Mouse (Mus musculus): ENCODE measurements around the gene Prkab2. TPM values are rescaled to one million over a fixed set of nuclear protein-coding genes. Genes with fewer than 3 reads are reported as not detected.

Gene Prkab2
- polyA plus RNA-seq, 1 experiment from 2014 or later = 5.0 TPM

DNA sequence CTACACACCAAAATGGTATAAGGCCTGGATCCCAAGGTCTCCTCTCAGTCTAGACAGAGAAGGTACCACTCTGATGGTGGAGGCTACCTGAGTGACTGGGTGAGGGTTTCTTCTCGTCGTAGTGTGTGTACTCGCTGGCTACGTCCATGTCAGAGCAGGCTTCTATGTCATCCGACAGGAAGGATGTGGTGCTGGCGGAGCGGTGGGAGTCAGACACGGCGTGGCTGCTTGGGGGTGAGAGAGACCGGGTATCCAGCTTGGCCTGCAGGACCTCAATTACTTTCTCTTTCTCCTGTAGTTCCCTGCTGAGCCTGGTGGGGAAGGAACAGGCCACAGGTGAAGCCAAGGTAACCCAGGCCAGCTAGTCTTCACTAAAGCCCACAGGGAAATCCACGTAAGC is 52.1 kb downstream of the Prkab2 start:
- no peaks in the 10 kb centered on the region for H3K4me1 ChIP-seq (replicated peaks; ENCODE audit: control insufficient read depth, insufficient read depth, low read length)
- no peaks in the 10 kb centered on the region for H3K9me3 ChIP-seq (ENCODE audit: control insufficient read depth, low read length)
- no peak overlapping the region for H3K4me3 ChIP-seq (ENCODE audit: low read depth, low read length)
- no peaks in the 10 kb centered on the region for H3K27me3 ChIP-seq (ENCODE audit: control insufficient read depth, insufficient read depth, low read length)
- no peak overlapping the region for H3K4me2 ChIP-seq (replicated peaks; ENCODE audit: low read depth, low read length)
- H3K36me3 ChIP-seq (ENCODE audit: control insufficient read depth, insufficient read depth, low read length) = no peaks in the 10 kb centered on the region
- DNase-seq (ENCODE audit: low spot score) (no peak), ATAC-seq (ENCODE audit: low FRiP score) (no peak)
- no peak overlapping the region for H3K9ac ChIP-seq (ENCODE audit: low read depth, low read length)
- no peak overlapping the region for H3K27ac ChIP-seq (ENCODE audit: low read depth, low read length)
- WGBS = 90% methylated on average over 11 of the region's 11 CpGs

DNA sequence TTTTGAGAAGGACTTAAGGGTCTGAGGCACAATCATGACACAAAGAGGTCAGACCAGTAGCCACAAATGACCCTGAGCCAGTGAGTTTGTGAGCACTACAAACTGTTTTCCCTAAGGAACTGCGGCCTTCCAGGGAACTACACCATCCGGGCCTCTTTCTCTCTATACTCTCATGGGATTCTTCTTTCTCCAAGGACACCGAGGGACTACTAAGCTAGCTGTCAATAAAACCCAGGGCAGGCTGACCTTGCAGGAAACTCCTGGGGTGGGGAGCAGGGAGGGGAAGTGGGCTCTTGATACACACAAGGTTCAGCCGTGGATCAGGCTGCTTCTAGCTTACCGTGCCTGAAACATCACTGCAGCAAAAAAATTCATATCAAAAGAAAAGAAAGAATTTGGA is 52.9 kb downstream of the Prkab2 start:
- H3K9me3 ChIP-seq (ENCODE audit: control insufficient read depth, low read length) = no peaks in the 10 kb centered on the region
- no peak for DNase-seq (ENCODE audit: low spot score)
- H3K4me2 ChIP-seq (replicated peaks; ENCODE audit: low read depth, low read length) = no peak overlapping the region
- H3K4me1 ChIP-seq (replicated peaks; ENCODE audit: control insufficient read depth, insufficient read depth, low read length) = no peaks in the 10 kb centered on the region
- H3K4me3 ChIP-seq (ENCODE audit: low read depth, low read length) = no peak overlapping the region
- H3K36me3 ChIP-seq (ENCODE audit: control insufficient read depth, insufficient read depth, low read length) = no peaks in the 10 kb centered on the region
- no peaks in the 10 kb centered on the region for H3K27me3 ChIP-seq (ENCODE audit: control insufficient read depth, insufficient read depth, low read length)
- H3K27ac ChIP-seq (ENCODE audit: low read depth, low read length) = no peak overlapping the region
- 62% methylated on average over 5 of the region's 5 CpGs for WGBS
- H3K9ac ChIP-seq (ENCODE audit: low read depth, low read length) = no peak overlapping the region
- no peak for ATAC-seq (ENCODE audit: low FRiP score)

DNA sequence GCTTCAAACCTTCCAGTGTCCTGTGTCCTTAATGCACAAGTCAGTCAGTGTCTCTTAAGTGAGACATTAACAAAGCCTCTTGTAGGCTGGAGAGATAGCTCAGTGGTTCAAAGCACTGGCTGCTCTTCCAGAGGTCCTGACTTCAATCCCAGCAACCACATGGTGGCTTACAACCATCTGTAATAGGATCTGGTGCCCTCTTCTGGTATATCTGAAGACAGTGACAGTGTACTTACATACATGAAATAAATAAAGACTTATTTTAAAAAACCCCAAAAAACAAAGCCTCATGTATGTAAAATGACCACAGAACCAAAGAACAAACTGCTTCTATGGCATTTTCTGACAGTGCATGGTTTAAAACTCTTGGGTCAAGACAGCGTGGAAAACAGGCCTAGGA is 57.9 kb downstream of the Prkab2 start:
- no peak overlapping the region for H3K27ac ChIP-seq (ENCODE audit: low read depth, low read length)
- no peaks in the 10 kb centered on the region for H3K9me3 ChIP-seq (ENCODE audit: control insufficient read depth, low read length)
- H3K9ac ChIP-seq (ENCODE audit: low read depth, low read length) = no peak overlapping the region
- H3K36me3 ChIP-seq (ENCODE audit: control insufficient read depth, insufficient read depth, low read length) = no peaks in the 10 kb centered on the region
- H3K4me2 ChIP-seq (replicated peaks; ENCODE audit: low read depth, low read length) = no peak overlapping the region
- 84% methylated on average over 1 of the region's 1 CpGs for WGBS
- DNase-seq (ENCODE audit: low spot score) (no peak), ATAC-seq (ENCODE audit: low FRiP score) (no peak)
- no peaks in the 10 kb centered on the region for H3K4me1 ChIP-seq (replicated peaks; ENCODE audit: control insufficient read depth, insufficient read depth, low read length)
- no peaks in the 10 kb centered on the region for H3K27me3 ChIP-seq (ENCODE audit: control insufficient read depth, insufficient read depth, low read length)
- no peak overlapping the region for H3K4me3 ChIP-seq (ENCODE audit: low read depth, low read length)

- no peak overlapping the region for H3K4me3 ChIP-seq (ENCODE audit: low read depth, low read length)
- ATAC-seq (ENCODE audit: low FRiP score) (no peak), DNase-seq (ENCODE audit: low spot score) (no peak)
- no peaks in the 10 kb centered on the region for H3K27me3 ChIP-seq (ENCODE audit: control insufficient read depth, insufficient read depth, low read length)
- no peaks in the 10 kb centered on the region for H3K9me3 ChIP-seq (ENCODE audit: control insufficient read depth, low read length)
- H3K27ac ChIP-seq (ENCODE audit: low read depth, low read length) = no peak overlapping the region
- H3K4me1 ChIP-seq (replicated peaks; ENCODE audit: control insufficient read depth, insufficient read depth, low read length) = no peaks in the 10 kb centered on the region
- no peaks in the 10 kb centered on the region for H3K36me3 ChIP-seq (ENCODE audit: control insufficient read depth, insufficient read depth, low read length)
- H3K4me2 ChIP-seq (replicated peaks; ENCODE audit: low read depth, low read length) = no peak overlapping the region
- WGBS = 89% methylated on average over 9 of the region's 9 CpGs
- H3K9ac ChIP-seq (ENCODE audit: low read depth, low read length) = no peak overlapping the region
Observed at GRCm38 (mm10) chr3:97719116-97719515, 61.1 kb downstream of the Prkab2 start.

Other genes starting within 250 kb of the Prkab2 start
- gene Olfr1402, start 236.2 kb upstream of the Prkab2 start, polyA plus RNA-seq (2014; fragmentation: Nextera tagmentation; extraction: Ambion mirVana) = not detected in 2 replicates
- gene Chd1l, start 48.0 kb upstream of the Prkab2 start, polyA plus RNA-seq (2014; fragmentation: Nextera tagmentation; extraction: Ambion mirVana) = 13.7 and 15.6 TPM in 2 replicates
- 0.60 and 1.1 TPM in 2 replicates for gene Fmo5, start 29.4 kb upstream of the Prkab2 start, polyA plus RNA-seq (2014; fragmentation: Nextera tagmentation; extraction: Ambion mirVana)
- gene Gm17651, start 16.5 kb downstream of the Prkab2 start, polyA plus RNA-seq (2014; fragmentation: Nextera tagmentation; extraction: Ambion mirVana) = not detected in 2 replicates
- gene Pde4dip, start 230.5 kb downstream of the Prkab2 start, polyA plus RNA-seq (2014; fragmentation: Nextera tagmentation; extraction: Ambion mirVana) = 27.5 and 35.5 TPM in 2 replicates
- gene Sec22b, start 243.0 kb downstream of the Prkab2 start, polyA plus RNA-seq (2014; fragmentation: Nextera tagmentation; extraction: Ambion mirVana) = 134 and 135 TPM in 2 replicates